Mouse (Mus musculus) testis, adult 2 months (tissue): ENCODE data around the gene Fto.

Experiments
- CTCF ChIP-seq: fragments of 200-500 bp; IDR thresholded peaks from 2 replicates; pipeline ENCODE4 v1.5.1; 2012; ENCODE audit warnings: low read depth, mild to moderate bottlenecking, inconsistent platforms, low read length, moderate library complexity; ENCODE audit not compliant: control insufficient read depth, insufficient read depth, insufficient replicate concordance
- POLR2A ChIP-seq: fragments of 200-500 bp; IDR thresholded peaks from 2 replicates; pipeline ENCODE4 v1.6.1; 2012; ENCODE audit warnings: low read depth, mild to moderate bottlenecking, inconsistent platforms, low read length, moderate library complexity; ENCODE audit not compliant: control insufficient read depth

DNA sequence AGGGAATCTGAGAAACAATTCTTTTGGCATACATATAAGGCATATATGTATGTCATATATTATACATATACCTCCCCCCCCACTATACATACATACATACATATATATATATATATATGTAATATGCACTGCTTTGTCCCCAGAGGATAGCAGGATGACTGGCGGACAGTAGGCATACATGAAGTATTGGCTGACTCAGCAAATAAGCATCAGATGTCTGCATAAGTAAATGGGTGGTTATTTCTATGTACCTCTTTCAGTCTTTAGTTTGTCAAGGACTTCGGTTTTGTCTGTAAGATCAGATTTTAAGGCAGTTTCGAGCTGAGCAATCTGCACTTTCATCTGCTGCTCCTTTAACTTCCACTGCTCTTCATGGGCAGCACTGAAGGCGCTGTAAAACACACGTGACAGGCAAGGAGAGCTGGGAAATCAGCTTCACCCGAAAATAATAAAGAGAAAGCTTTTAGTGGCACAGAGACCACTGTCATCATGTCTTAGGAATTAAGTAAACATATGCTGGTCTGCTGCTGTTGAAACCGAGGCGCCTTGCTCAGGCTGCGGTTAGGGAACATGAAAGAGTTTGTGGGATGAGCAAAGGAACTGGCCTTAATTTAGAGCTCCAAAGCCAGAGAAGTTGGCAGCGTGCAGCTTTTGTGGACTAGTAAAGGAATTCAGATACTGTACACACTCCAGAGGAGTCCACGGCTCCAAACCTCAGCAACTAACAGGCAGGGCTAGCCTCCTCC, 32.7 kb upstream of the Fto start:
- TF ChIP-seq POLR2A (no peak), CTCF (no peak)
